In genomic region chr11:119389851-119390270, GRCm38 (mm10) we compare ENCODE assay signal across 8 mouse cellular contexts. TPM values are rescaled to one million over a fixed set of nuclear protein-coding genes. Genes with fewer than 3 reads are reported as not detected.
A peak's percentile ranks its signal among the peaks of the same experiment; 100 is the strongest.
DNase-seq lines count a peak whose midpoint lies in the region; ATAC-seq and TF ChIP-seq lines count a peak whose summit lies in the region.

No protein-coding gene starts in this region.

- H3K4me1 ChIP-seq in liver, embryonic 11.5 days (replicated peaks; ENCODE audit: control insufficient read depth, insufficient read depth, low read length), result peaks cover 29% of the 10 kb centered on the region

- H3K4me3 ChIP-seq in liver, embryonic 11.5 days (ENCODE audit: low read depth, low read length), result peak overlapping the region; percentile 75
- H3K4me3 ChIP-seq in myocyte, result peak overlapping the region; percentile 91

- peak overlapping the region; percentile 73; the same call in 1 of the 2 replicates for H3K27ac ChIP-seq in liver, embryonic 11.5 days (ENCODE audit: low read depth, low read length)

- H3K36me3 ChIP-seq in liver, embryonic 11.5 days (ENCODE audit: control insufficient read depth, insufficient read depth, low read length), result no peaks in the 10 kb centered on the region
- no peaks in the 10 kb centered on the region for H3K36me3 ChIP-seq in myocyte (ENCODE audit: control insufficient read depth, insufficient read depth)
- H3K36me3 ChIP-seq in splenic B cell, adult 2 months (ENCODE audit: control insufficient read depth, insufficient read depth, low read length, poor library complexity, severe bottlenecking), result no peaks in the 10 kb centered on the region

- H3K9ac ChIP-seq in liver, embryonic 11.5 days (ENCODE audit: low read depth, low read length), result peak overlapping the region; percentile 74

- 1% methylated on average over 35 of the region's 35 CpGs for WGBS in liver, embryonic 11.5 days

- no peaks in the 10 kb centered on the region for H3K9me3 ChIP-seq in liver, embryonic 11.5 days (ENCODE audit: control insufficient read depth, low read length)

- H3K79me2 ChIP-seq in myocyte (ENCODE audit: control insufficient read depth, insufficient read depth), result peaks cover 1% of the 10 kb centered on the region

- peak overlapping the region; percentile 99 for H3K4me2 ChIP-seq in liver, embryonic 11.5 days
- peak overlapping the region; percentile 85 for H3K4me2 ChIP-seq in myocyte (ENCODE audit: low read depth)

- peak; percentile 44 to 54 for DNase-seq in left cerebral cortex, adult 18-20 months (ENCODE audit: low spot score in 2 of 2)
- DNase-seq in left cerebral cortex, adult 11 months (ENCODE audit: low spot score), result no peak
- DNase-seq in embryo, embryonic 9.5 days (ENCODE audit: extremely low spot score), result peak; percentile 77
- DNase-seq in heart, adult 8-10 months (ENCODE audit: low spot score), result peak; percentile 69
- DNase-seq in kidney, adult 9 months, result peak; percentile 83
- peak; percentile 78 for DNase-seq in liver, embryonic 11.5 days (ENCODE audit: low spot score)
- DNase-seq in splenic B cell, adult 2 months (ENCODE audit: low read depth, low spot score), result peak; percentile 56

- ATAC-seq in liver, embryonic 11.5 days (replicated peaks; ENCODE audit: low FRiP score), result peak; percentile 6; the same call in 1 of the 2 replicates

- peak overlapping the region; percentile 73 for H3ac ChIP-seq in myocyte (ENCODE audit: control insufficient read depth, insufficient read length)

- TF ChIP-seq POLR2A in myocyte (IDR thresholded peaks at IDR 0.05; ENCODE audit: insufficient read length, low read depth), result peak; percentile 69

- peaks cover 3% of the 10 kb centered on the region for H3K27me3 ChIP-seq in liver, embryonic 11.5 days (replicated peaks; ENCODE audit: control insufficient read depth, insufficient read depth, low read length)
- H3K27me3 ChIP-seq in myocyte (ENCODE audit: control insufficient read depth, insufficient read depth, insufficient read length), result no peaks in the 10 kb centered on the region
- no peaks in the 10 kb centered on the region for H3K27me3 ChIP-seq in splenic B cell, adult 2 months (ENCODE audit: control insufficient read depth, insufficient read depth, low read length, poor library complexity, severe bottlenecking)

TF ChIP-seq in myocyte, 11 proteins besides CTCF, POLR2A, EP300 and RAD21:
- TF ChIP-seq MYOD1 (IDR thresholded peaks at IDR 0.05; ENCODE audit: control insufficient read depth in 1 of 3, insufficient read length in 2 of 3, low read depth in 2 of 3) (peak in 1 of 3 experiments; percentile 36), TCF3 (IDR thresholded peaks at IDR 0.05; ENCODE audit: insufficient read length, low read depth) (no peak), CEBPB (IDR thresholded peaks at IDR 0.05; ENCODE audit: insufficient read depth, poor library complexity, severe bottlenecking) (peak; percentile 85; the same call in 1 of the 2 replicates), REST (IDR thresholded peaks at IDR 0.05; ENCODE audit: insufficient read depth, insufficient read length) (no peak), E2F4 (IDR thresholded peaks at IDR 0.05; ENCODE audit: insufficient read depth) (no peak), TCF12 (IDR thresholded peaks at IDR 0.05; ENCODE audit: insufficient read depth, poor library complexity, severe bottlenecking) (no peak), MAX (IDR thresholded peaks at IDR 0.05; ENCODE audit: low read depth) (no peak), SRF (IDR thresholded peaks at IDR 0.05; ENCODE audit: control insufficient read depth, insufficient read length, low read depth) (no peak), USF1 (IDR thresholded peaks at IDR 0.05; ENCODE audit: low read depth) (peak; percentile 26), MYOG (IDR thresholded peaks at IDR 0.05; ENCODE audit: control insufficient read depth in 1 of 3, insufficient read depth in 1 of 3, insufficient read length in 2 of 3, low read depth in 2 of 3) (peak in 1 of 3 experiments; percentile 39), POLR2AphosphoS2 (IDR thresholded peaks at IDR 0.05; ENCODE audit: insufficient read length, low read depth) (peak; percentile 68)

RNA-seq across cellular contexts. Expression of gene Rnf213, which starts 3.0 kb away (rescaled TPM):
- 1 to 10 TPM; 3.6 to 4.0 TPM for total RNA-seq in left cerebral cortex, adult 18-20 months (2021)
- 10 to 100 TPM; 11.1 to 16.0 (median 13.2) TPM for total RNA-seq in heart, adult 8-10 months (2022)
- polyA plus RNA-seq in liver, embryonic 11.5 days (2014; fragmentation: Nextera tagmentation; extraction: Ambion mirVana), result 7.6 and 8.0 TPM in 2 replicates
- polyA plus RNA-seq in myocyte (2012; fragmentation: generic; extraction: Trizol), result 16.7 TPM

RNA-seq across cellular contexts. Expression of gene Slc26a11, which starts 34.5 kb away (rescaled TPM):
- 1 to 10 TPM; 3.4 to 4.0 TPM for total RNA-seq in left cerebral cortex, adult 18-20 months (2021)
- 1 to 10 TPM; 2.3 to 4.6 (median 3.1) TPM for total RNA-seq in heart, adult 8-10 months (2022)
- 4.3 and 5.1 TPM in 2 replicates for polyA plus RNA-seq in liver, embryonic 11.5 days (2014; fragmentation: Nextera tagmentation; extraction: Ambion mirVana)
- polyA plus RNA-seq in myocyte (2012; fragmentation: generic; extraction: Trizol), result 1.5 TPM

RNA-seq across cellular contexts. Expression of gene Sgsh, which starts 34.5 kb away (rescaled TPM):
- 1 to 10 TPM; 3.9 to 4.1 TPM for total RNA-seq in left cerebral cortex, adult 18-20 months (2021)
- total RNA-seq in heart, adult 8-10 months (2022), result 1 to 10 TPM; 4.6 to 5.6 (median 5.3) TPM
- polyA plus RNA-seq in liver, embryonic 11.5 days (2014; fragmentation: Nextera tagmentation; extraction: Ambion mirVana), result 4.4 and 5.8 TPM in 2 replicates
- polyA plus RNA-seq in myocyte (2012; fragmentation: generic; extraction: Trizol), result 4.2 TPM
